Mouse (Mus musculus) embryo, embryonic 10 days (tissue): Measurements from ENCODE around the gene Ceacam1.
A peak's percentile ranks its signal among the peaks of the same experiment; 100 is the strongest.
"Not testable (repeated sequence)": the region's sequence is repeated elsewhere in the genome, so short reads cannot be mapped to it uniquely, and the experiment has no call there.

Source experiments
- DNase-seq: peaks from one replicate; pipeline ENCODE4 v3.0.0-alpha.2; 2015; ENCODE audit warnings: low spot score

The Ceacam1 gene

DNA sequence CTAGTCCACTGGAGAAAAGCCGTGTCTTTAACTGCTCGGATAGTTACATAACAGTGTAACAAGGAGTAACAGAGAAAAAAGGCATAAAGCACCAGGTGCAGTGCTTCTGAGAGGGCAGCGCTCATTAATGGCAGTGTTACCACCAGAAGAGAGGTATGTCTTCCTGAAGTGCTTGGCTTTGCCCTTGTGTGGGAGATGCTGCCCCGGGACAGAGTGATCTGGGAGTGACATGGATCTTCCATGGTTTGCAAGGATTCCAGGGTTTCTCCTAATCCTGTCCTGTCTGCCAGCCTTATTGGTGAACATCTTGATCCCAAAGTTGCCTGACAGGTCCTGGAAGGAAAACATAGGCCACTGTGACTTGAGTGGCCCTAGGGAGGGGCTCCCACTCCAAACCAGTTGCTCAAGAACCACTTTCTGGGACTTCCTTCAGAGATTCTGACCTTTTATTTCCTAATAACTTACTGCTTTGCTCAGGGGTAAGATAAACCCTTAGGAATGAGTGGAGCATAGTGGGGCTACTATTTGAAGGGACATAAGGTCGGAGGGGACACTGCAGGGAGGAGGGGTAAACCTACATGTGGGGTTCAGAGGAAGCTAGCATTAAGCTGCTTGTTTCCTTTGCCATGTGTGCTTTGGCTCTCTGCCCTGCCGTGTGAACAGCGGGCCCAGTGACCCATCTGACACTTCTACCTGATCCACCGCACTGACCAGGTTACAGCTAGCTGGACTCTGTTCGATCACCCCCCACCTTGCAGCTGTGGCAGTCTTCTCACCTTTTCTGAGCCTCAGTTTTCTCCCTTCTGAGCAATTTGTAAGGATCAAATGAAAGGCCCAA lies 37.2 kb downstream of the Ceacam1 start:
- no peak for DNase-seq

DNA sequence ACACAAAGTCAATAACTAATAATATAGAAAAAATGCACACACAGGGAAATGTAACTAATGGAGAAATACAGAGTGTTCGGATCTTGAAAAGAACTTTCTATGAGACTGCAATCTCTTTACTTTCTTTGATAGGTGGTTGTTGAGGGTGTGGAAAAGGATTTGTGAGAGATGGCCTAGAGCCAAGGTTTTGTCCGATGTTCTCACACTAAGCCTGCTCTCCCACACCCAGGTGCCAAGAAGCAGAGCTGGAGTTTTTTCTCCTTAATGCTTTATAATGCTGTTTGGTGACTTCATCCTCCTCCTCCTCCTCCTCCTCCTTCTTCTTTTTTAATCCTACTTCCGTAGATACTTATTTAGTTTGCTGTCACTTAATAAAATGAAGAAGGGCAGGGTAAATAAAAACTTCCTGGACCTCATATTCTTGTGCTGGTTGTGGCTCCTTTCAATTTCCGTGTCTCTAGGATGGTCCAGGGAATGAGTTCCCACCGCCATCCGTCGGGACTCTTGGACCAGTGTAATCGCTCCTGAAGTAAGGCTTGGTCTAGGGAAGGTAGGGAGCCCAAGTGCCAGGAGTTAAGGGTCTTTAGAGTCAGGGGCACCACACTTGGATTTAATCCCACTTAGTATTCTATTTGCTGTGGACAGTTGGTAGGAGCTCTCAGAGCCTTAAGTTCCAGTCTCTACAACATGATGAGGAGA lies 38.1 kb downstream of the Ceacam1 start:
- DNase-seq: no peak

DNA sequence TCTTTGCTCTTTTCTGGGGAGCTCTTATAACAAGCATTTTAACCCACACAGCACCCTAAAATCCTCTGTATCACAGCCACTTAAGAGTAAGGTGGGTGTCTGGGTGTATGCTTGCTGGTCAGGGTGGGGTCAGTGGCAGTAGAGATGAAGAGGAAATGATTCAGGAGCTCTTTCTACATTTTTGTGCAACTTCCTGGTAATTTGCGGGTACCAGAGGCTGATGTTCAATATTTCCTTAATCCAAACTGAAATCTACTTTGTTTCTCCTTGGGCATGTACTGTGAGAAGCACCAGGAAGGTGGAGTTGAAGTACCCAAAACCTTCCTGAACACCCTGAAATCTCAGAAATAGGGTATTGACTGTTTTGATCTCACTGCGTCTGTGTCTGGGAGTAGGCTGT lies 40.7 kb downstream of the Ceacam1 start:
- no peak for DNase-seq

DNA sequence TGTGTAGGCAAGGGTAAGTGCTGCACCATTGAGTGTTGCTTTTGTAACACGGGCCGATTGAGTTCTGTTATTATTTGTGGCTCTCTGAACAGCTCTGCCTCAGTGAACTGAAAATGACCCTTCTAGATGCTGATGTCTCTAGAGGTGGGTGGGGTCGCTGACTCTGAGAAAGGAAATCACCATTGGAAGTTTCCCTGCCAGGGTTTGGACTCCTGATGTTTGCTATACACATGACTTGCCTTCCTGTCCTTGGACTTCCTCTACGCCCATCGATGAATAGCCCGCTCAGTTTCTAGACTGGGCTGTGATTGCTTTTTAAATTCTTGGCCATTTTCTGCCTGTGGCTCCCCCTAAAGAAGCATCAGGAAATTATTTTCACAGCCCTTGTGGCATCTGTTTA lies 41.2 kb downstream of the Ceacam1 start:
- DNase-seq: no peak

DNA sequence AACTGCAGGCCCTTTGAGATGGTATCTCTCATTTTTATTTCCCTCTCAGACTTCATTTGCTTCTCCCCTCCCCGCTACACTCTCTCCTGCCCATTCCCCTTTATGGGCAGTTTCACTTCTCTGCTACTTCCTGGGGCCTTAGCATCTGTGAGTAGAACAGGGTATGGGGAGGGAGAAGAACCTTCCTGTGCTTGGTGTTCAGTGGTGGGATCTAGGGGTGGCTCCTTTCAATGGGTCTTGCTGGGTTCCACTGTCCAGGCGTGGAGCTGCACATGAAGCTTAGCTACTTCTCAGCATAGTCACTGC lies 41.9 kb downstream of the Ceacam1 start:
- DNase-seq: no peak

DNA sequence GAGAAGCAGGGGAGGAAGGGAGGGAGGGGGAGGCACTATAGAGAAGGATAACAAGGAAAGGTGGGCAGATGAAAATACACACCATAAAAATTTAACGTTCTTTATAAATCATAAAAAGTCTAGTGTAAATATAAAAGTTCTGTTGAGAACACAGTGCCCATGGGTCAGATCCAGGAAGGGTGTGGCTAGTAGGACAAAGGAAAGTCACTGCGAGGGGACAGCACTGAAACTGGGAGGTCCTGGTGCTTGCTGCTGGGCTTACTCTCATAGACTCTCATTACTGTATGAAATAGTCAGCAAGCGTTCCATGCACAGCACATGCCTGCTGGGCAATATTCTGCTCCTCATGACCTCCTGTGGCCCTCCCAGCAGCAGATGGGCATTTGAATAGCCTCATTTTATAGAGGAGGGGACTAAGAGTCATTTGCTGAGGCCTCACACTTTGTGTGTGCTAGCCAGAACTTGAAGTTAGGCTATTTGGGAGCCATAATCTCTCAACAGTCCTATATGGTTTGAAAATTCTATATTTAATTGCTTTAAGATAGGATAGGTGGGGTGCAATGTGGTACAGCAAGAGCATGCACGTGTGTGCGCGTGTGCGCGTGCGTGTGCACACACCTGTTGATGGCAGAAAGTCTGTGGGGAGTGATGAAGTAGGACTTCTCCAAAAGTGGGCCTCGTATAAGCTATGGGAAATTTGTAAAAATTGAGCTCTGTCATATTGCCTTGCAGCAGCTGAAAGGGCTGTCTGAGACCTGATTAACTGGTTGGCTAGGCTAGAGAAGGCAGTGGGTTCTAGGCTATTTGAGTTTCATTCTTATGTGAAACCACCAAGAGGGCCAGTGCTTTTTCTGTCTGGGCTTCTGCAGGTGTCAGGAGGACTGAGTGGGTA lies 42.5 kb downstream of the Ceacam1 start:
- DNase-seq: no peak

DNA sequence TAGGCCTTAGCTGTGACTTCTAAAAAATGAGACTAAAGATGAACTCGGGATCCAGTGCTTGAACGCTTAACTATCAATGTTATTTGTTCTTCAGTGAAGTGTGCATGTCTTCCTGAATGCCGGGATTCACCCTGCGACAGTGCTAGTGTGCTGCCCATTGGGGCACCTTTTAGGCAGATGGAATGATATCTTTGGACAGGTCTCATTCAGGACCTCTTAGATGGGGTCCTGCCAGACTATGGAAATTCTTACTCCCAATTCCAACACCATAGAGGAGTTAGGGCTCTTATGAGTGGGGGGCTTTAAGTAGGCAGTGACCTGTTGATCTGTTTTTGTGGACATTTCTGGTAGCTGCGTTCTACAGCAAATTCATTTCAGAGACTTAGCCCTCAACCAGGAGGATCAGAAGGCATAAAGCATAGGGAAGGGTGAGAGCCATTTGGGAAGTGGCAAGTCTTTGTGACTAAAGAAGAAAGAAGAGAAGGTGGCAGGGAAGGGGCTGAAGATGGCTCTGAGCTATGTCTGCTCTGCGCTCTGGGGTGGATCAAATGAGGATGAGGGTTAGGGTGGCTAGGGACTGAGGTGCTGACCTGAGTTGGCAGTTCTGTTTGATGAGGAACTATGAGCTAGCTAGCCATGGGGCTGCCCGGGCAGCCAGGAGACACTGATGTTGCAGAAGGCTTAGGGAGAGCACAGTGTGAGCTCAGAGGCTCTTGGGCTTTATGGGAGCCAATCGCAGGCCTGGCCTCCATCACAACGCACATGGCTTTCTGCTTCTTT lies 43.4 kb downstream of the Ceacam1 start:
- no peak for DNase-seq

DNA sequence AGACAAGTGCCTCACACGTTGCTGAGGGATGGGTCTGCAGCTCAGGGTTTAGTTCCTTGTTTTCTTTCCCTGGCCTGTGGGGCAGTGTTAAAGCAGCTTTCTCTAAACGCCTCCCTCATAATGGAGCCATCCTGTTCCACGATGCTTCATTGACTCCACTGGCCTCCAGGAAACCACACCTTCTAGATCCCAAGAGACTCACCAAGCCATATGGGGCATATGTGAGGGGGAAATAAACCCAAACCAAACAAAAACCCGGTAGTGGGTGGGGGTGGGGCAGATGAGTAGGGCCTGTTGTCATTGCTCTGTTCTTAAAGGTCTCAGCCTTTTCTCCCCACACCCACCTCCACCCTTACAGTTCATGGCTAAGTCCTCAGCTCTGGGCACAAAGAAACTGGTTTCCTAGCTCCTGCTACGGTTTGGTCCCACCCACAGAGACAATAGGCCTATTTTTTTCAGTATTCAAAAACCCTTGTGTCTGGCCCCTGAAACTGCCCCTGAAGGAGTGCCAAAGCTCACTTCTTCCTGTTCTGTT lies 44.3 kb downstream of the Ceacam1 start:
- DNase-seq: peak; percentile 37

DNA sequence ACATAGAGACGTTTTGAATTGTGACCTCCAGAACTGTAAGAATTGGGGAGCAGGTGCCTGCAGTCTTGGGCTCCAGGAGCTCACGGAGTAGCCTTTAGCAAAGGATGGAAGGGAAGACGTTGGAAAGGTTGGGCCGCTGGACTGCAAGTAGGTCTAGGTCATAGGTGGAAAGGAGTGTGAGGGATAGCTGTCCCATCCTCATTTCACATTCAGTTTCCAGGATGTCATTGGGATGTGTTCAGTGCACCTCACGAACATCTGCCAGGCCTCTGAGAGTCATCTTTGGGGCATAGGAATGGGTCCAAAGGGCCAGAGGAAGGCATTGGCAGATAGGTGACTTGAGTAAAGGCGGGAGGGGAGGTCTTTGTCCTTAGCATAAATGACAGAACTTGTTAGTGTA lies 45.0 kb downstream of the Ceacam1 start:
- DNase-seq: no peak

DNA sequence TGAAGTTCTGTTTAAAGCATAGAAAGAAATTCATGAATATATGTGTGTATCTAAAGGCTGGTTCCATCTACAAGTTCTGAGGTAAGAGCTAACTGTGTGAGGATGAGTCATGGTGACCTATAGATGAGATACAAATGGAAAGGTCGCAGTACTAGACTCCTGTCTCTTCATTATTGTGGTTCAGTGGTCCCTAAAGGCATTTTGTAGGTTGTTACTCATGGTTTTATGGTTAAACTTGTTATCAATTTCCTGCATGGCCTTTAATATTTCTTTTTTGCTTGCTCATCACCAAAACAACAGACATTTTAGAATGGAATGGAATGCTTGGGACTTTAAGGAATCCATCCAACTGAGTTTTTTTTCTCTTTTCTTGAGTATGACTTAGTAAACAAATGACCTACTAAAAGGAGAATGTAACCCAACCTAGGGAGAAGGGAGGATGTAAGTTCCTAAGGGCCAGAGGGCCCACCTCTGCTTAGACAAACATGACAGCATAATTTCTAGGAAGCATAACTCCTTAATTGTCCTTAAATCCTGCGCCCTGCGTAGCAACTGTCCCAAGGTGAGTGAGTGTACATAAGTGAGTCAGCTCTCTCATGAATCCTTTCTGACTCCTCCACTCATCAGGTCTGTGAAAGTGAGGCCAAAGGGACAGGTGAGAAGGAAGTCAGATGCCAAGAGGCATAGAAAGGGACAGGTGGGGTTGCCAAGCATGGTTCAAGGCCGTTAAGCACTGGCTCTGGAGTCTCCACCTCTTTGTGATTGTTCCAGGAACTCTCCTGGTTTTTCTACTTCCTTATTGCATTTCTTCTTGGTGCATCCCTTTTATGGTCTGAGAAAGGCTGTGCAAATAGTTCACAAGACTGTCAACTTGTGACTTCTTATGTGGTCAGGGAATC lies 47.3 kb downstream of the Ceacam1 start:
- DNase-seq: no peak

DNA sequence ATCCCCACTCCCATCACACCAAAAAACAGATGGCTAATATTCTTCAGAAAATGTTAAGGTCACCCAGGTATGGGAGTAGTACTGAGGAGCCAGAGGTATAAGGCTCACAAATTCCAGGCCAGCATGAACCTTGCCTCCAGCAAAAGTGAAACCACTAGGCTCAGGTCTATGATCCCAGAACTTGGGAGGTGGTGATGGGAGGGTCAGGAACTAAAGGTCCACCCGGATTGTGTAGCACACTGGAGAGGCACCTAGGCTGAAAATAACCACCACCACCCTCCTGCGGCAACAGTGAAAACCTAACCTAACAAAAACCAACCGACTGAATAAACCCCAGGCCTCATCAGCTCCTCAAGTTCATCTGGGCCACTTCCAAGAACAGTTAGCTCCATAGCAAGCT lies 49.1 kb downstream of the Ceacam1 start:
- no peak for DNase-seq

DNA sequence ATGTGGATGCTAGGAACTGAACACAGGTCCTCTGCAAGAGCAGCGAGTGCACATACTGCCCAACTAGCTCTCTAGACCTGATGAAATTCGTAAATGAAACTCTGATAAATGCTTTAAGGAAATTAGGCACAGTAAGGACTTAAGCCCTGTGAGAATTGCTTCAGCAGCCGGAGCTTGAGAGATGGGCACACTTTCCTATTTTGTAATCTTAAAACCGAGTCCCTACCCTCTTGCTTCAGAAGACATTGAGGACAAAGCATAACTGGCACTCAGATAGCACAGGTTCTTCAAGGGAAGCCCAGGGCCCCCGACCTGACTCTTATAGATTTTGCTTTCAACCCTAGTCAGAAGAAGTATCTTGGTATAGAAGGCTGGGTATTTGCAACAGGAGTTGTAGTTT lies 50.3 kb downstream of the Ceacam1 start:
- no peak for DNase-seq

DNA sequence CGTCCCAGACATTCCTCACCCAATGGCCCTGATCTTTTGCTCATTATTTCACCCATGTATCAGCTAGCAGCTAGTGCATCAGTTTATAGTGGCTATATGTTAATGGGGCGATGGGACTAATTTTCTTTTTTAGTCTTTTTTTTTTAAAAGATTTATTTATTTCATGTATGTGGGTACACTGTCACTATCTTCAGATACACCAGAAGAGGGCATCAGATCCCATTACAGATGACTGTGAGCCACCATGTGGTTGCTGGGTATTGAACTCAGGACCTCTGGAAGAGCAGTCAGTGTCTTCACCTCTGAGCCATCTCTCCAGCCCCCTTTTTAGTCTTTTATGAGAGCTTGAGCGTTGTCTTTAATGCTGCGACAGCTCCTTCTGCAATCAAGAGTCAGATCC lies 51.0 kb downstream of the Ceacam1 start:
- not testable (repeated sequence) for DNase-seq

DNA sequence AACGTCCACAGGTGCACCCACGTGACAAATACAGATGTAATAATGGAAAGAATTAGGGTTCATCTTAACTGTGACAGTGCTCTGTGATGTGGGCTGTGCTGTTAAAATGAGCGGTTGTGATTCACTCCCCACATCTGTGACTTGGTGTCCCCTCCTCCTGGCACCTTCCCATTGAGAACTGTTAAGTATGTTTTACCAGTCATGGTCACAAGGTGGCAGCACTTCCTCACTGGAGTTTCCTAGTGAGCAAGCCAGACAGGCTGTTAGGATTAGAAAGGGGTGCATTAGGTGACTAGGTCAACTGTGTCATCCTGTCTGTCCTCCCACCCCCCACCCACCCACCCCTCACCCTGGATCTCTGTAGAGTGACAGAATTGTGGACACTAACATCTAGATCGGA lies 53.0 kb downstream of the Ceacam1 start:
- peak; percentile 95 for DNase-seq

DNA sequence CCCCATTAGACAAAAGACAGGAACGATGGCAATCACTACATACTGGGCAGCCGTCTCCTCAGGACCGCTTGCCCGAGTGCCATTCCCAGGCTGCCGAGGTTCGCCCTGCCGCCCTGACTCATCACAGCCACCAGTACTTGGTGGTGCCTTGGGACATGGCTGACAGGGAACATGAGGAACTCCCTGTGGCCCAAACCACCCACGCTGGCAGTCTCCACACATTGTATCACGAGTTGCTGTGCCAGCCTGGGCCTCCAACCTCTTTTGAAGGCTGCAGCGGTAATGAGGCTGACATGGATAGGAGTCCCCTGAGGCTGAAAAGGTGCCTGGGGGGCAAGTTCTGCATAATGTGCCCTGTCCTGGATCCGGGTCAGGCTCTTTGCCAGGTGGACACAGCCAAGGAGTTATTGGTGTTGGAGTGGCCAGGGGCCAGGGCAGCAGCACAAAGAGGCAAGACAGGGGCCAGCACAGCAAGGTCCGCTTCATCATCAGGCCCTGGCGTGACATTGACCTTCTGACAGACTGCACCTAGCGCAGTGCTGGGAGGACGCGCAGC lies 55.0 kb downstream of the Ceacam1 start:
- no peak for DNase-seq

DNA sequence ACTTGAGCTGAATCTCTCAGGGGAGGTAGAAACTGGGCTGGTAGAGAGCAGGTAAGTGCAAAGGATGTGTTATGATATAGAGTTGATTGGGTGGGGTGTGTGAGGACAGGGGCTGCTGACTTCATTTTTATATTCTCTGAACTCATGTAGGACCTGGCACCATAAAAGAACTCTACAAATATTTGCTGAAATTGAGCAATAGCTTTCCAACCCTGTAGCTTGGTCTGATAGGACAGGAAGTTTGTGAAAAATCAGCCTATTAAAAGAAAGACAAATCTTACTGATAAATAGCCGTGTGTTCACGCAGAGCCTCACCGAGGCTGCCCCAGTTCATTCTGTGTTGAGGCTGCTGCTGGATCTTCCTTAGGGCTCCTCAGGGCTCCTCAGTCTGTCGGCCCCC lies 57.5 kb downstream of the Ceacam1 start:
- DNase-seq: no peak

DNA sequence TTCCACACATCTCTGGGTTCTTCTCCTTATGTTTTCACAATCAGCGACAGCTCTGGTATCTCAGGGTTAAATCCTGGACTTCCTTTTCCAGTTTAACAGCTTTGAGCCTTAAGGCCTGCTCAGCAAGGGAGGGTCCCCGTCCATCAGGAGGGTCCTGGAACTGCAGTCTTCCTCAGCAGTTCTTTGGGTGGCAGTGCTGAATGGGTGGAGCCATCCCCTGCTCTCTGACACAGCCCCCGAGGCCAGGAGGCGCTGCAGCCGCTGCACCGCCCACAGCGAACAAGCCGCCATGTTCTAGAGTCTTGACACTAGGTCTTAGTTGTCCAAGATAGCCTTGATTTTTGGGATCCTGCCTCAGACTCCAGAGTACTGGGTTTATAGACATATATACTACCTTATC lies 57.9 kb downstream of the Ceacam1 start:
- no peak for DNase-seq

DNA sequence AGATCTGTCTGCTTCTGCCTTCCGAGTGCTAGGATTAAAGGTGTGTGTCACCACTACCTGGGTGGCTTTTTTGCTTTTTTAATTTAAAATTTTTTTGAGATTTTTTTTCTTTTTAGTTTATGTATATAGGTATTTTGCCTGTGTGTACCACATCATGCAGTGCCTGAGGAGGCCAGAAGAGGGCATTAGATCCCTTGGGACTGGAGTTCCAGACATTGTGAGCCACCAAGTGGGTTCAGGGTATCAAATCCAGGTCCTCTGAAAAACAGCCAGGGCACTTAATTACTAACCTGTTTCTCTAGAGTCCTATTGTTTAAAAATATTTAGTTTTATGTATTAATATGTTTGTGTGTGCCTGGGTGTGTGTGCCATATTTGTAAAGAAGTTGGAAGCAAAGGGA lies 59.8 kb downstream of the Ceacam1 start:
- DNase-seq: peak; percentile 53

DNA sequence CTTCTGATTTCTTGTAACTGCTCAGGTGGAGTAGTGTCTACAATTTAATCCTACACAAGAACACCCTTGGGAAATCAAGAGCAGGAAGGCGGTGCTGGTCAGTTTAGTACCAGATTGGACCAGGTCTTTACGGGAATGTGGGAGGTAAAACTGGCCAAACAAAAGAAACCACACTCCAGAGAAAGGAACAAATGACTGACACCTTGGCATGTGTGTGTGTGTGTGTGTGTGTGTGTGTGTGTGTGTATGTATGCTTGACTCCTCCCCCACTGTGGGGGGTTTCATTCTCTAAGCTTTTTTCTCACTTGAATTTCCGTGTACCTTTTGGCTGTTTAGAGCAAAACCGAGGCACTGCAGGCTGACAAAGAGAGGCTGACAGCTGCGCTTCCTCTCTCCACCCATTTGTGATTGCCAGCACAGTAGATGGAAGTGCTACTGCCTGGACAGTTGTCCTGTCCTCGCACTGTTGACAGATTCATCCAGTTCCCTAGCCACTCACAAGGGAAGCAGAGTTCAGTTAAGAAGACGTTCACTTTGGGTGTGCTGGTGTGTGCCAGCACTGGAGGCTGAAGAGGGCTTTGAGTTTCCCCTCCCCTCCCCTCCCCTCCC lies 64.5 kb downstream of the Ceacam1 start, which contains the start of gene Cxcl17:
Cxcl17 (minus strand) TSS at position 54 of the 609 bp plus-strand sequence.
- no peak for DNase-seq

DNA sequence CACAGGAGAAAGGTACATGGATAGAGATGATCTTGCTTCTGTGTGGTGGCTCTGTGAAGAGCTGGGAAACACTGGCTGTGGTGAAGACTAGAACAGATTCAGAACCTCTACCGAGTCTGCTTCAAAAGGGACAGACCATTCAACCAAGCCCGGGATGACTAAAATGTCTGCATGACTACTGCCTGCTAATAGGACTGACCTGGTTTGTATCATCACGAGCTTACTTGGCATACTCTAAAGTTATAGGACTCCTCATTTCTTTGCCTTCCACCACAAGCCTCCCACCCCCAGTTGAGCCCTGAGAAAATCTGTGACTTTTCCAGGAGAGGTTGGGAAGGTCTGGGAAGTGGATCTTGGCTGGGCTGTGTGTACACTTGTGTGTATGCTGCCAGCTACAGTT lies 65.5 kb downstream of the Ceacam1 start:
- no peak for DNase-seq
